Mouse (Mus musculus) thymus, adult 2 months (tissue): ENCODE data around the gene Mast2.

ENCODE experiments used
- CTCF ChIP-seq: fragments of 200-500 bp; IDR thresholded peaks from 2 replicates; pipeline ENCODE4 v1.5.1; 2012; ENCODE audit warnings: mild to moderate bottlenecking, control low read depth, low read length, moderate library complexity, borderline replicate concordance; ENCODE audit not compliant: control insufficient read depth, poor library complexity, insufficient read depth; ENCODE audit errors: extremely low read depth
- POLR2A ChIP-seq: fragments of 200-500 bp; IDR thresholded peaks from 2 replicates; pipeline ENCODE4 v1.6.1; 2012; ENCODE audit warnings: mild to moderate bottlenecking, low read length, control low read depth, moderate library complexity; ENCODE audit not compliant: control insufficient read depth, poor library complexity, insufficient read depth; ENCODE audit errors: extremely low read depth

DNA sequence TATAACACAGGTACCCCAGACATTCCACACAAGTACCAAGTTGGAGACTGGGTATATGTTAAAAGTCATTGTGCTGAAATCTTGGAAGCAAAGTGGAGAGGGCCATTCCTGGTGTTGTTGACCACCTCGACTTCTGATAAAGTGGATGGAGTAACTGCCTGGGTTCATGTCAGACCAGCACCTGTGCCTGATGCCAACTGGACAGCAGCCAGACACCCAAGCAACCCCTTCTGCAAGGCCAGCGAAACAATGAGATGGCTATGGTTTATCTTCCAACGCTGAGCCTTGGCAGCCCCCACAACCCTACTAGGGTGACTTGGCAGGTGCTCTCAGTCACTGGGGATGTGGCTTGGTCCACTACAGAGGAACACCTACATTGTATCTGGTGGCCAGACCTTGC lies 42.8 kb downstream of the Mast2 start:
- TF ChIP-seq POLR2A (no peak), CTCF (no peak)
